In the genomic region with DNA sequence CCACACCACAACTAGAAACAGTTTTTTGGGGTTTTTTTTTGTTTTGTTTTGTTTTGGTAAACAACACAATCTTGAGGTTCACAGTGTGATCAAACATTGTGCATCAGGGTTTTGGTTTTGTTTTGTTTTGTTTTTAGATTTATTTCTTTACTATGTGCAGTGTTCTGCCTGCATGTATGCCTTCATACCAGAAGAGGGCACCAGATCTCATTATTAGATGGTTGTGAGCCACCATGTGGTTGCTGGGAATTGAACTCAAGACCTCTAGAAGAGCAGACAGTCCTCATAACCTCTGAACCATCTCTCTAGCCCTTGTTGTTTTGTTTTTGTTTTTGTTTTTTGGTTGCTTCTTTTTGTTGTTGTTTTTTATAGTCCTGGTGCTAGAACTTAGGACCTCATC, we compare ENCODE assay signal across 12 mouse cellular contexts.
"Had no signal": no experiment of that assay in that cellular context is flagged by ENCODE, and none has a peak within 500 bp of the region (broad histone marks: within the 10 kb centered on the region; RNA-seq: fewer than 3 reads in every experiment).

No protein-coding gene starts in this region.

- H3K4me1 ChIP-seq: limb, embryonic 12.5 days; lung, embryonic 15.5 days; midbrain, embryonic 13.5 days; neural tube, embryonic 12.5 days had no signal

- H3K9me3 ChIP-seq: lung, embryonic 15.5 days; neural tube, embryonic 12.5 days had no signal

- ATAC-seq: intestine, embryonic 16.5 days; midbrain, embryonic 13.5 days had no signal

- DNase-seq: kidney, adult 8-10 months; kidney, postnatal 10 days; kidney, postnatal 4 days; lung, postnatal 36 days; thymus, adult 2 months; thymus, postnatal 25 days had no signal

- H3K4me3 ChIP-seq: layer of hippocampus, adult 2 months; limb, embryonic 12.5 days; lung, embryonic 15.5 days; midbrain, embryonic 13.5 days; neural tube, embryonic 12.5 days had no signal

- H3K36me3 ChIP-seq: lung, embryonic 15.5 days; midbrain, embryonic 13.5 days; neural tube, embryonic 12.5 days had no signal

- H3K27ac ChIP-seq: layer of hippocampus, adult 2 months; limb, embryonic 12.5 days; lung, embryonic 15.5 days; midbrain, embryonic 13.5 days; neural tube, embryonic 12.5 days had no signal

- H3K9ac ChIP-seq: limb, embryonic 12.5 days; lung, embryonic 15.5 days; midbrain, embryonic 13.5 days; neural tube, embryonic 12.5 days had no signal

- H3K27me3 ChIP-seq: limb, embryonic 12.5 days; lung, embryonic 15.5 days; midbrain, embryonic 13.5 days; neural tube, embryonic 12.5 days had no signal

- H3K4me2 ChIP-seq: limb, embryonic 12.5 days; lung, embryonic 15.5 days; midbrain, embryonic 13.5 days; neural tube, embryonic 12.5 days had no signal
